Mouse (Mus musculus) small intestine, adult 2 months (tissue): Measurements from ENCODE around the gene Dnaaf1.

Experiments used
- CTCF ChIP-seq: fragments of 200-500 bp; IDR thresholded peaks from 2 replicates; pipeline ENCODE4 v1.5.1; 2012; ENCODE audit warnings: low read depth, mild to moderate bottlenecking, control low read depth, inconsistent platforms, low read length, moderate library complexity, mixed read lengths; ENCODE audit not compliant: insufficient replicate concordance, insufficient read length; ENCODE audit errors: extremely low read depth
- POLR2A ChIP-seq: fragments of 200-500 bp; IDR thresholded peaks from 2 replicates; pipeline ENCODE4 v1.6.1; 2012; ENCODE audit warnings: low read depth, mild to moderate bottlenecking, control low read depth, inconsistent platforms, low read length, moderate library complexity

DNA sequence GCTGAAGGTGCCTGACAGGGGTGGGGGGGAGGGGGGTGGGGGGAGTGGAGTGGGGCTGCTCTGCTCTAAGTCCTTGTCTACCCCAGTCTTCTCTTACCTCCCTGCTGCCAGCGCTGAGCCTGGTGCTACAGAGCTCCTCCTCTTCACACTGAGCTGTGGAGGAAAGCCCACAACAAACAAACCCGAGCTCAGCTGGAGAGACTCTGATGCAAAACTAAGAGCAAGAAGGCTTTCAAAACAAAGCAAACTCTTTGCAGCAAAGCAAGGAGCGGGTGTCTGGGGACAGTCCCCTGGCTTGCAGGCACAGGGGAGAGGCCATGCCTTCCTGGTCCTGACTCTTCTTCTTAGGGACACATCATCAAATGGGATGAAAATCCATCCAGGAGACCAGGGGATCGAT lies 5.2 kb upstream of the Dnaaf1 start:
- TF ChIP-seq CTCF (no peak), POLR2A (no peak)
